Mouse (Mus musculus) megakaryocyte progenitor cell, adult 5-6 weeks (primary cell): ENCODE measurements around the gene Dusp5. TPM values are rescaled to one million over a fixed set of nuclear protein-coding genes. Genes with fewer than 3 reads are reported as not detected.
"Not testable (repeated sequence)": the region's sequence is repeated elsewhere in the genome, so short reads cannot be mapped to it uniquely, and the experiment has no call there.

Source experiments
- ATAC-seq: replicated peaks from 2 replicates; pipeline ENCODE4 v1.8.0; 2016; ENCODE audit warnings: mild to moderate bottlenecking, moderate TSS enrichment, inconsistent platforms; ENCODE audit not compliant: poor library complexity
- total RNA-seq, 2 experiments: library from RNA; stranded (forward) in 1 of 2; stranded (reverse) in 1 of 2; fragments of 157-497, 149-512 nt in 1 of 2; fragments of 200-1000 nt in 1 of 2; gene quantifications; 2 replicates each; pipeline versions ENCODE4 v1.2.3 to v1.2.4; 2015 to 2017

The Dusp5 gene
- total RNA-seq, 2 experiments from 2014 or later: 6.0 to 6.8 TPM

- no peak for ATAC-seq
Measured at GRCm38 (mm10) chr19:53574131-53574530, 45.2 kb downstream of the Dusp5 start.

DNA sequence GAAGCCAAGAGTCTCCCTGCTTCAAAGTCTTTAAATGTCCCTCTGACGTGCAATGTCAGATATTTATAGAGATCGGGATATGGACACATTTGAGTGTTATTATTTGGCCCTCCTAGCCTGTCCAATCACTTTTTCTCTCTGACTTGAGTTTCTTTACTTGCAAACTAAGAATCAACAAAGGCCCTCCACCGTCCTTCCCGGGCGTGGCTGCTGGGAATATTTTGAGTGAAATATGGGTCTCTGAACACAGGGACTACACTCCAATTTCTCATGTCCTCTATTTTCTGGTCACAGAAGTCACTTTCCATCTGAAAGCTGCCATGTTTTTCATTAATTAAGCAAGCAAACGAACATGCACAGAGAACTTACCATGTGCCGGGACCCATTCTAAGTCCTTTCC, 45.6 kb downstream of the Dusp5 start:
- ATAC-seq: no peak

DNA sequence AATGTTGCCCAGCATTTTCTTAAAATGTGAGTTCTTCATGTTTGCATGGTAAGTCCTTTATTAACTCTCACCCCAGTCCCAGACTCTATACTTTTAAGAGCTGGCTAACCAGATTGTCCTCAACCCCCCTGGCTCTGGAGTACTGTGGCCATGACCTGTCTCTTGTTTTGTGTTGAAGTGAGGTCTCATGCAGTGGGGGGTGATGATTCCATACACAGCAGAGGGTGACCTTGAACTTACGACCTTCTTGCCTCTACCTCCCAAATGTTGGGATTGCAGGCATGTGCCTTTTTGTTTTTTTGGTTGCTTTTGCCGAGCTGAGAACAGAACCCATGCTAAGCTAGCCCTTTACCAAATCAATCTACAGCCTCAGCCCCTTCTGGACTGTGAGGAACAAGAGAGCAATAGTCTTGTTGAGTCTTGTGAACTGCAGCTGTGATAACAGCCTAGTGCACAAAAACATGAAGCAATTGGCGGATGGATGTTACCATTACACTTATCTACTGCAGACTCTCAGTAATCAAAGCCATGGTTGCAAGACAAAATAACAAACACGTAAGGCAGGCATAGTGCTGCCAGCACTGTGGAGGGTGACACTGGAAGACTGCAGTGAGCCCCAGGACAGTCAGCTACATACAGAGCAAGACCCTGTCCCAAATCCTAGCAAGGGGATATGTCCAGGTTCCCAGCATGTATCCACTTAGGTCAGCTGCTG, 46.5 kb downstream of the Dusp5 start:
- ATAC-seq: no peak

DNA sequence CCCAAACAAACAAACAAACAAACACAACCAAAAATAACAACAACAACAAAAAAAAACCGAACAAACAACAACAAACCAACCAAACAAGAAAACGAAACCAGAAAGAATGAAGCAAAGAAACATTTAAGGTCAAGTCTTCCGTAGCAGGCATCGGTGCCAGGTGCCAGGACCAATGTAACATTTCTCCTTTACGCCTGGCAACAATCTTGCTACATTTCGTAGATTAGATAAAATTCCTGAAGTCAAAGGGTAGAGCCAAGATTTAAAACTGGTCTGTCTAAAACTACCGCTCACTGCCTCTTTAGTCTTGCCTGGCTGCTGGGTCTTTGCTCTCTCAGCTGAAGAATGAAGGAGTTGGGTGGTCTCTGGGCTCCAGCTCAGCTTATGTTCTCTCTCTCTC, 47.2 kb downstream of the Dusp5 start:
- ATAC-seq: no peak

GRCm38 (mm10) chr19:53577025-53577800, 48.3 kb downstream of the Dusp5 start:
- ATAC-seq: no peak

DNA sequence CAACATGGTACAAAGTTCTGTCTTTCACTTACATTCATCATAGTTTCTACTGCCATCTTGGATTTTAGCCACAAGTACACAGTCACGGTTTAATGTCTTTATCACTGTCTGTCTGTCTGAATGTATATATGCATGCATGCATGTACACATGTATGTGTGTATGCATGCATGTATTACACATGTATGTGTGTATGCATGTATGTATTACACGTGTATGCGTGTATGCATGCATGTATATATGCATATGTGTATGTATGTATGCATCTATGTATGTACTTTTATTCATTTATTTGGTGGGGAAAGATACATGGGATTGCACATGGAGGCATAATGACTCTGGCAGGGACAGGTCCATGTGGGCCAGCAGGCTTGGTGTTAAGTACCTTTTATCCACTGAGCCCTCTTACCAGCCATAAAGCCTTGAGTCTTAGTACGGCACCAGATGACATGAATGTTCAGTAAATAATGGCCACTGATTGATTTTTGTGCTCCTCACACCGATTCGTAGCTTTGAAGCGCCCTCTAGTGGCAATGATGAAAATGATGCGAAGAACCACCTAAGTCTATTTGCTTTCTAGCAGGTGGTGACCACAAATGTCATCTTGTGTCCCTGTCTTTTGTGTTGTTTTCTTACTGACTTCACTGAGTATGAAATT, 49.8 kb downstream of the Dusp5 start:
- peak; percentile 90 for ATAC-seq

- ATAC-seq: not testable (repeated sequence)
Measured at GRCm38 (mm10) chr19:53580271-53580670, 51.4 kb downstream of the Dusp5 start.

GRCm38 (mm10) chr19:53587686-53588085, 58.8 kb downstream of the Dusp5 start:
- ATAC-seq: not testable (repeated sequence)

- not testable (repeated sequence) for ATAC-seq
Measured at GRCm38 (mm10) chr19:53588968-53589367, 60.1 kb downstream of the Dusp5 start, which contains the start of gene Nutf2-ps1. Gene Nutf2-ps1, minus strand, starts transcription at chr19:53589068.

Other genes with a start within 250 kb of the Dusp5 start
- 26.5 and 33.7 TPM in 2 replicates for gene Mxi1, start 218.6 kb upstream of the Dusp5 start, total RNA-seq (2015)
- 58.6 and 59.3 TPM in 2 replicates for gene Mxi1, start 218.6 kb upstream of the Dusp5 start, total RNA-seq (2017)
- not detected in 2 replicates for gene Gm10197, start 157.3 kb upstream of the Dusp5 start, total RNA-seq (2015)
- not detected in 2 replicates for gene Gm10197, start 157.3 kb upstream of the Dusp5 start, total RNA-seq (2017)
- gene Smndc1, start 138.5 kb upstream of the Dusp5 start, total RNA-seq (2015): 83.2 and 83.5 TPM in 2 replicates
- 32.3 and 42.5 TPM in 2 replicates for gene Smndc1, start 138.5 kb upstream of the Dusp5 start, total RNA-seq (2017)
- 60.9 and 62.8 TPM in 2 replicates for gene Nutf2-ps1, start 60.0 kb downstream of the Dusp5 start, total RNA-seq (2015)
- 141 and 174 TPM in 2 replicates for gene Nutf2-ps1, start 60.0 kb downstream of the Dusp5 start, total RNA-seq (2017)
- 131 and 140 TPM in 2 replicates for gene Smc3, start 71.3 kb downstream of the Dusp5 start, total RNA-seq (2015)
- 109 and 155 TPM in 2 replicates for gene Smc3, start 71.3 kb downstream of the Dusp5 start, total RNA-seq (2017)
- gene Rbm20, start 148.2 kb downstream of the Dusp5 start, total RNA-seq (2015): 0.05 TPM in 1 of 2 replicates, not detected in the other
- 0.03 and 0.17 TPM in 2 replicates for gene Rbm20, start 148.2 kb downstream of the Dusp5 start, total RNA-seq (2017)